Mouse (Mus musculus) lung, postnatal 14 days (tissue): ENCODE results near the gene Meis1.

ENCODE experiments used
- DNase-seq: peaks from one replicate; pipeline ENCODE4 v3.0.0; 2021

The Meis1 gene

DNA sequence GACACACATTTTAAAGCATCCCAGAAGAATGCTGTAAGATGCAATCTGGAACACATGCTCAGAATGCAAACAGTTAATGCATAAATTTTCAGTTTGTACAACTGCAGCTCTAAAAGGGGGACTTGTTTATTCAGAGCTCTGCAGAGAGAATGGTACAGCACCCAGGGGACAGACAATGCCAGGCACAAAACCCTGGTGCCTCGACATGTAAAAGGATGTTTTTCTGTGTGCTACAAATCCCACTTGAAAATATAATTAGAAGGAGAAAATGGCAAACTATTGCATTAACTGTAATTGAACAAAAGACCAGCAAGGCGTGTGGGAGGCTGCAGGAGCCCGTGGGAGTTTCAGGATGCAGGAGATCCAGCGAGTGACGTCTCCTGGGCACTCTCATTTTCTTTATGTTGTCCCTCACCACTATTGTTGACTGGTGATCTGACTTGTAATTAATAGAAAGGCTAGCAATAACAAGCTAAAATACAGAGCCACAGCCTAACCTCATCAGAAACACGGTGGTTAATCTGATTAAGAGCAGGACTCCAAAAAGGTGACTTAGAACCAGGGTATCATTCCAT, 29.0 kb downstream of the Meis1 start:
- DNase-seq: no peak

DNA sequence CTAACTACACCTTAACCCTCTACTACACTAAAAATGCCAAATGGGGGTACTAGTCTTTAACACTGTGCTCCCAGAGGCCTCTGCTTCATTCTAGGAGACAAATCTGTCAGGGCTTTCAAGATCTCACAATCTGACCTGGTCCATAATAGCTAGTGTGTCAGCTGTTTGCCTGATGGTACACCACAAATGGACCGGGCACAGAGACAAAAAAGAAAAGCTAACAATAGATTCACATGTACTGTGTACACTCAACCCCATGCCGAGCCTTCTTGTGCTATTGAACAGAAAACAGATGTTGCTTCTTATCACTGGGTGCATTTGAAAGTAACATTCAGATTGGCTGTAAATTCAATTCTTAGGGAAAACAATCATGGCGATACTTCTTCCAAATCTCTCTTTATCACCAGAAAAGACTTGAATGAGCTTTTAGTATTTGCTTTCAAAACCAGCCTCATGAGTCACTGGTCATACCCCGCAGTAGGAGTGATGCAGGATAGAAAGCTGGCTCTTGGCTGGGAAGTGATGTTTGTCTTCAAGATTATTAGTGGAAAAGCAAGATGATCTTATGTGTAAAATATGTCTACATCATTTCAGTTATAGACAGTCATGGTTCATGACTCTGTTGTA, 30.0 kb downstream of the Meis1 start:
- DNase-seq: no peak

DNA sequence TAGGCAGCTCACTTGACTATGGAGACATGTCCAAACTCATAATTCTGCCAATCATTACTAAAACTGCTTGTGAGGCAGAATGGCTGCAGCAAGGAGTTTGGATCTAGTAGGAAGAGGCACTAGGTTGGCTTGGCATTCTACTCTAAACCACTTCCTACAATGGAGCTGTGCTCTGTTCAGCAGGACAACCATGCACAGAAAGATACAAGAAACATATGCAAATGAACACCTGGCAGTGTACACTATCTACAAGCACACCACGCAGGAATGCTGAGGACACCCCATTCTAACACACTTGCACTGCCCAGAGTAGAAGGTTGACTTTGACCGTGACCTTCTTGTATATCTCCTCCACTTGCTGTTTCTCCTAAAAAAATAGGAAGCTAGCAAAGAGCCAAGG, 35.0 kb downstream of the Meis1 start:
- no peak for DNase-seq

DNA sequence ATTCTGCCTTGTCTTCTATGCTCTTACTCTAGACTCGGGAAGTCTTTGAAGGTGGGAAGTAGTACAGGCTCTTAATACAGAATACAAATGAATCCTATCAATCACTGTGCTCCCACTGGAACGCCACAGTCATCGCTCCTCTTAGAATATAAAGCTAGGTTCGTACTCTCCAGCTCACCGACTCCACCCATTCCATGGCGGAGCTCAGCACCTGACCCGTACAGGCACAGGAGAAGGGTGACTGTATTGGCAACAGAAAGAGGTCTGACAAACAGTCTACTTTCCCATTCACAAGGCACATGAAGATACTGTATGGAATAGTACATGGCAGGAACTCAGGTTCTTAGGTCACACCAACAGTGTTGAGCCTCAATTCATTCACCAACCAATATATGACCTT, 35.5 kb downstream of the Meis1 start:
- DNase-seq: no peak

DNA sequence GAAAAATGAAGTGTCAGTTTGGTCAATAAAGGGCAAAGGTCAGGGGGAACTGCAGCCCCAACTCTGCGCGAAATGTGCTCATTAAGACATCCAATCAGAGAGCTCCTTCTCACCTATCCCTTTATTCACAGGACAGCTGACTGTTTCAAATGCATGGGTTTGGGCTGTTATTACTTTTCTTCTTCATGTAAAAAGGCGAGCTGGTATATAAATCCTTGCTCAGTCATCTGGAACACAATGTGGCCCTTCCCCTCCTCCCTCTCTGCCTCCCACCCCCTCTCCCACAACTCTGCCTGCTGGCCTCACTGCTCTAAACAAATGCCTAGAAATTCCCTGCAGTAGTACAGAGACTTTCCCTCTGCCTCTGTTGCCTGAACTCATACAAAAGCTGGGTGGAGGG, 36.5 kb downstream of the Meis1 start:
- DNase-seq: no peak

DNA sequence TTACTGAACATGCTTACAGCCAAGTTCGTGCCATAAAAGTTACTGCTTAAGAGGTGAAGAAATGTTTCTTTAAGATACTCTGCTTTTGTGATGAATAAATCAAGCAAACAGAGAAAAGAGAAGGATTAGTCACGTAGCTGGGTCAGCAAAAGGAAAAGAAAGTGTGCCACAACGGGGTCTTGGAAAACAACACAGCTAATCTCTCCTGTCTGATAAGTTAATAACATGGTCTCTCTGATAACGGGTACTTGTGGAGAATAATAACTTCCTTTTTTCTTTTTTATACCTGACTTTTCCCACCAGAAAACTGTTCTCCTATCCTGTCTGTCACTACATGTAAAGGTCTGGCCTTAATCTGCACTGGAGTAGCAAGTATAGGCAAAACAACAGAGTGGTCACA, 37.4 kb downstream of the Meis1 start:
- DNase-seq: no peak

DNA sequence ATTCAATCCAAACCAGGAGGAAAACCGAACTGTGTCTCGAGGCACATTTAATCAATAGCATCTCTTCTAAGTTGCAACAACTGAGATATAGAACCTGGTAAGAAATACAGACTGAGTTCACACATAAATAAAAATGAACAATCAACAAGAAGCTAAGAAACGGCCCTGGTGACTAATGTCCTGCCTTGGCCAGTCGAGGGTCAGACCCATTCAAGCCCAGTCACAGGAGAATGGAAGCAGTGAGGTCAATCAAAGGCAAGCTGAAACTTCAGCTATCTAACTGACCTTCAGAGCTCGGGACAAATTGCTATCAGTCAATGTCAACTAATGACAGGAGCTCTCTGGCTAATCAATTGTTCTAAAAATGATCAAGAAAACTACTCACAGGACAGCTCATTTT, 38.2 kb downstream of the Meis1 start:
- DNase-seq: no peak

DNA sequence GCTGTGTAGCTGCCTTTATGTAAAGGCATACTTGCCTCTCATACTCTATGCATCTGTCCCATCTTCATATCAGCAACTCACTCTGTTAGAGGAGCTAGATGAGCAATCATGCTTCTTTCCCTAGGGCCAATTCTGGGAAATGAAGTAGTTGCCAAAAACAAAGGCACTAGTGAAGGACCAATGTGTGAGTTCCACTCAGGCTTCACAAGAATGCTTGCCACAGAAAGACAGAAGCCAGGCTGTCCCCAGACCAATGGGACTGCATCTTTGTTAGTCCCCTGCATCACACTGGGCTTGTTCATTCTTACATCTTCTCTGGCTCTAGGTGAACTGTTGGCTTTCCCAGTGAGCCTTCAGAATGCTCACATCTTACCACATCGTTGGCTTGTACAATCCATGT, 43.7 kb downstream of the Meis1 start:
- no peak for DNase-seq

DNA sequence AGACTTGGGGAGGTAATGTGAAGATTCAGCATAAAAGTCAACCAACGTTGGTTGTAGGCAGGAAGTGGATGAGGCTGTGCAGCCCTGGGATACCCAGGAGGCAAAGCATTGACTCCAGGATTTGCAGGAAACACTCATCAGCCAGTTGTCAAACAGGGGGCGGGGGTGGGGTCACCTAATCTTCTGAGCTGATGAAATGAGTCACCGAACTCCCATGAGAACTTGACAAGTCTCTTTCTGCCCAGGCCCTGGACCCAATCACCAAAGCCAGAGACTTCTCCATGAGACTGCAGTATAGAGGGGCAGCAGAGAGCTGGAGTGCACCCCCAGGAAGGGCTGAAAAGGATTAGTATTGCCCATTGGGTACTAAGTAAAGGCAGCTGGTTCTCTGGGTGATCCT, 45.0 kb downstream of the Meis1 start:
- no peak for DNase-seq

DNA sequence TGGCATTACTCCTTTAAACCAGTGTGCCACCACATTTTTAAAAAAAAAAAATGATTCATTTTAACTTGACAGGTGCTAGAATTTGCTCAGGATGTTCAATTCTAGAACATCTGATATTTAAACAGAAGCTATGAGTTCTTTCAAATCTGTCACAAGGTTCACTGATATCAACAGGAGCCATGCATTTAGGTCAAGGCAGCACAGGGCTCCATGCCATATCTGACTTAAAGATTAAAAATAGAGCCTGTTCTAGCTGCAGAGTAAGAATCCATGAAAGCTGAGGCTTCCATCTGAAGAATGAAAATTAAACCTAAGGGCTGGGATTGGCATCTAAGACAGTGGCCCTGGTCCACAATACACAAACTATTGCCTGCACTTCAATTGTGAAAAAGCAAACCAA, 45.8 kb downstream of the Meis1 start:
- DNase-seq: no peak

DNA sequence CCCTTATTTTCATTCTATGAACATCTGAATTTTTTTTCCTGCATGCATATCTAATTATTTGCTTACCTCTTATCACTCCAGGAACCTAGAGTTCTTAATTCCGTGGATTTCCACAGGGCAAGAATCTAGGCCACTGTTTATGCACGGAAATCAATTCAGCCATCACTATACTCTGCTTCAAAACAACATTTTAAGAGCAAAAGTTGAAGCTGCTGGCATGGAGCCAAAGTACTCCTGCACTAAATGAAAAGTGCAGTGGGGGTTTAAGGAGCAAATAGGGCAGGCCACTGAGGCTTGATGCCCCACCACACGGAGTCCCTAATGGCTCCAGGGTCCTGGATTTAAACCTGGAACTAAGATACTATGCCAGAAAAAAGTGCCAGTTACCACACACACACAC, 47.2 kb downstream of the Meis1 start:
- DNase-seq: no peak

DNA sequence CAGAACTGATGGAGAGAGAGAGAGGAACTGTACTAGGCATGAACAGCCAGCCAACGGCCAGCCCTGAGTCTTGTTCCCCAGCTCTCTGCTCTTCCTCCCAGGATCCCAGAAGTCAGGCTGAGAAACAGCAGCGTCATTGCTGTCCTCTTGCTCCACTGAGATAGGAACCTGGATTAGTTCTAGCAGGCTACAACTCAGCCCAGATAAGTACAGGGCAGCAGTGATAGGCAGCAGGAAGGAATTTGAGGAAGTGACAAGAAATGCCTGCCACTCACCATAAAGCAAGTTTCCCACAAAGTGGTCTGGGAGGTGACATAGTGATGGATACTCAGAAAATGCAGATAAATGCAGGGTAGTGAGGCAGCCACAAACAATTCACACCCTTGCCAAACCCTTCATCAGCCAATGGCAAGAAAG, 48.9 kb downstream of the Meis1 start:
- no peak for DNase-seq

DNA sequence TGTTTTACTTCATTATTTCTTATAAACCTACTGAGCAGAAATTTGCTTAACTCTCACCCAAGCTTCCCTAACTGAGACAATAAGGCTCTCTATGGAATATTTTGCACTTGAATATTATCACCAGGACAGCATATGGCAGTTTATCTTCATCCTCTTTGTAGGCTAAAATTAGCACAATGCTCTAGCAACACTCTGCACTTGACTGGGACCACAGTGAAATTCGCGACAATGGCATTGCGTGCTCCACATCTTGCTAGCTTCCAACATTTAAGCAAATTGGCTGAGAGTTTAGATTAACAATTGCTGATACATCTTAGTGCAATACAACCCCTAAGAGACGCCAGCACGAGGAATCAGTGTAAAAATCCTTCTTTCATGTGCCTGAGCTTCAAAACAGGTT, 54.4 kb downstream of the Meis1 start:
- DNase-seq: no peak

DNA sequence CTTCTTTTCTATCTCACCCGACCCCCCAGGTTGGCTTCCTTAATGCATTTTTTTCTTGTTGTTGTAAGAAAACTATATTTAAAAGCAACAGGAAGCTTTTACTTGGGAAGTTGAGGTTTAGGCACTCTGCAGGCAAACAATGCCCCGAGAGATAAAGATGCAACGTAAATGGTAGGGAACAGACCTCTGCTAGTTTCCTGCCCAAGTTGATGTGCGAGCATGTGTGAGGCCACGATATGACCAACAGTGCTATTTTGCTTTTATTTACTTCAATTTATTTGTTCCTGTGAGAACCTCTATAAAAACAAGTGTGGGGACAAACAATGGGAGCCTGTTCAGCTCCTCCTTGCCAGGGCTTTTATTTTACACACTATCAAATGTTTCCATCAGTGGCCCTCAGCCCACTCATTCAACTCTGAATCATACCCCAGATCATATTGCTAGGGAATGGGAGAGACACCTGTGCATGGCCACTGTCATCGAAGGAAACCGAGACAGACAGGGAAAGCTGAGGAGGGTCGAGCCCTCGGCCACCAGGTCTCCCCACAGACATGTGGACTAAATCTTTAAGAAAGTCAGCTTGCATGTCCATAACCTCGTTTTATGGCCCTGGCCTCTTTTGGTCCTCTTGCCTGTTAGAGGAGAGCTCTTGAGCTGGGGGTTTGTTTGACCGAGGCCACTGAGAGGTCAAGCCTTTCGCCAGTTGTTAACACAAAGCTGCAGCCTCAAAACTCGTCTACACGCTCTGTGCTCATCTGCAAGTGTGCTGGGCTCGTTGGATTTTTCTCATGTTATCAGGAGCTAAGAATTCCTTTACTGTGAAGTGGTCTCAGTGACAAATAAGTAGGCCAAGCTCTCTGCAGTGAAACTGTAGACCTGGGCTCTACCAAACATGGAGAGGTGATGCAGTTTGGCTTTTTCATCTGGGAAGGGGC, 55.3 kb downstream of the Meis1 start:
- DNase-seq: peak; percentile 27

DNA sequence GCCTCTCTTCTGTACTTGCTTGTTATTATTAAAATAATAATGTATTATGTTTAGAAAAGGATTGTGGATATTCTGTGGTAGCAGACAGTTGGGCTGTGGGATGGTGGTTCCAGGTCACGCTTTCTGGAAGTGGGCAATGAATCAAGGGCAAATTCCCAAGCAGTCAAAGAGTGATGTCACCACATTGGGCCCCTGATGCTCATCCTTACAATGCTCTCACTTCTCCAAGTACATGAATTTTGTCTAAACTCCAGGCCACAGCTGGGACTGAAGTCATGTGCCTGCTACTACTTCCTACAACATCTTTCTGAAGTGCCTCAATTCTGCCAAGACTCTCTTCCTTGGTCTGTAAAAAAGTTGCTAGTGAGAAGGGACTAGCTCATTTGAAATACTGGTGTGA, 59.3 kb downstream of the Meis1 start:
- DNase-seq: no peak

DNA sequence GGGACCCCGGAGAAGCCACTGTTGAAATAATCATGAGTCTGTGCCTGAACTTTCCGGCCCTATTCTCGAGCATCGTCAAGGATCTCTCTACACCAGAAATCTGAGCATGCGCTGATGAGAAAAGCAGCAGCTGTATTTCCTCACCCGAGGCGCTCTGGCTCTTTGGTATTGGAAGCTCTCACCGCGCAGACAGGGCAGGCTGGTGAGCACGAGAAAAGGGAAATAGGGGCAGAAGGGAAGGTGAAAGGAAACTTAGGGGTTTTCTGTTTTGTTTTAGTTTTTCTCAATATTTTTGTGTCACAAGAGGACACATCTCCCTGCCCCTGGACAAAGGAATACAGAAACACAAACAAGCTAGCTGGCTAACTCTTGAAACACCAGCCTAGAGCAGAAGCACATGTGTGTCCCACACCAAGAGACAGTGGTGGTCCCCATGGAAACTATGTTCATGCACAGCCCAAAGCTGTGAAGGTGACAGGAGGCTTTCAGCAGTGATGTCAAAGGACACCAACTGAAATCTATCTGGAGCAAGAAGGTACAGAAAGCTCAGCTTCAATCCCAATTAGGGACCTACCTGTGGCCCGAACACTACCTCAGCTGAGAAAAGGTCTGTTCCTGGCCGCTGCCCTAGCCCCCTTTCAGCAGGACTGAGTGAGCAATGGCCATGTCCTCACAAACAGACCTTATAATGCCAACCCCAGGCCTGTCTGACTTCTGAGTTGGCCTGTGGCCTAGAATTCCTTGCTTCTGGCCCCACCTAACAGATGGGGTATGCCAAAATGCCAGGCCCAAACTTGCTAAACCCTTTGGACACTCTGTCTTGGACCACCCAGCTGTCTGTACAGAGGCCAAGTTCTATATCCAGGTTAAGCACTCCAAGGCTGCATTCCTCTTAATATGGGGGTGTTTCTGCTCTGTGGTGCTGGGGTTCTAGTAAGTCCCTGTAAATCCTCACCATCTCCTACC, 60.7 kb downstream of the Meis1 start:
- peak; percentile 54 for DNase-seq

DNA sequence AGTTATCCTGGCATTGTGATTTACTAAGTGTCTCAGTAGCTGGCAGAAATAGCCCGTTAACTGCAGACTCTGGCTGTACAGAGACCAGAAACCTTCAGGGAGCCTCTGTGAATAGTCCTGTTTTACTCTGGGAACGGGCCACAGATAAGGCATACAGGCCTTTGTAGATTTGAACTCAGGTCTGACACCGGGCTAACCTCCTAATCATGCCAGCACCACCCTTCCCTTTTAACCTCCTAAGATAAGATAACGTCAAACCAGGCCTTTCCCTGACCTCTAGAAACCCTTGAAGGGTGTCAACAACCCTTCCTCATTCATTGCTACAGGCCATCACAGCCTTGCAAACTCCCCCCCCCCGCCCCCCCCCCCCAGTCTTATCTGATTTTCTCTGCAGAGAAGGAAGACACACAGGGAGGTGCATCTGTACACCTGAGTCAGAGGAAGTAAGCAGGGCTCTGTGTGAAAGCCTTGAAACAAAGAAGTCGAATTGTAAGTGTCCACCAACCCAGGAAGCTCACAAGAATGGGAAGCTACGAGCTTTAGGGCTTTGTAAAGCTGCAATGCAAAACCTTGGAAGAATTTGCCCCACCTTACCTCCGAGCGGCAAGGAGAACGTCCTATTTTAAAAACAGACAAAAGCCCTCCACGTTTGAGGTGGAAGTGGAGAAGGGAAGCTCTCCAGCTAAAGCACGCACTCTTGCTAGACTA, 61.5 kb downstream of the Meis1 start:
- DNase-seq: no peak

DNA sequence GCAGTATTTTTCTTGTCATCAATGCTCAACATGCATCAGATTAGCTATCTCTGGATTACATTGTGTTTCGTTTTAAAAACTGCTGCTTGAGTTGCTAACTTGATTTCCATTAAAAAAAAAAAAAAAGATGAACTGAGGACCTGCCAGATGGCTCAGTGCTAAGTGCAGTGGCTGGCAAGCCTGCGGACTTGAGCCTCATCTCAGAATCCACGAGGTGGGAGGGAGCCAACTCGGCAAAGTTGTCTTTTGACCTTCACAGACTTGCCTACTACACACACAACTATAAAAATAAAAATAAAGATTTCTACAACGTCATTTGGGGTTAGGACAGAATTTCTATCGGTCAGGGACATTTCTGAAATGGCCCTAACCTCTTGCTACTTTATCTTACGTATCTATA, 62.8 kb downstream of the Meis1 start:
- no peak for DNase-seq

DNA sequence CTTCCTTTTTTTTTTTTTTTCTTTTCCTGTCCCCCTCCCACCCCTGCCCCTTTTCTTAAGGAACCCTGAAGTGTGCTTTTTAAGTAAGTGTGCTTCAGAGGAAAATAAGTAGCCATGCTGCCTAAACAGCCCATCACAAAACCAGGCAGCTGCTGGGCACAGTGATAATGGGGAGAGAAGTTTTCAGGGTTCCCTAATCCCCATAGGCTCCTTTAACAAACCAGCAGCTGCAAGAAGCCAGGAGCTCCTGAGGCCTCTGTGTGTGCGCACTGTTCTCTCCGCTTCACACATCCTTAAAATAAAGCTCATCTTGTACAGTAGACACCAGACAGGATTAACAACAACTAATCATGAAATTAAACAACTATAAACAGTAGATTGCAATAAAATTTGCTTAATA, 63.9 kb downstream of the Meis1 start:
- DNase-seq: no peak

DNA sequence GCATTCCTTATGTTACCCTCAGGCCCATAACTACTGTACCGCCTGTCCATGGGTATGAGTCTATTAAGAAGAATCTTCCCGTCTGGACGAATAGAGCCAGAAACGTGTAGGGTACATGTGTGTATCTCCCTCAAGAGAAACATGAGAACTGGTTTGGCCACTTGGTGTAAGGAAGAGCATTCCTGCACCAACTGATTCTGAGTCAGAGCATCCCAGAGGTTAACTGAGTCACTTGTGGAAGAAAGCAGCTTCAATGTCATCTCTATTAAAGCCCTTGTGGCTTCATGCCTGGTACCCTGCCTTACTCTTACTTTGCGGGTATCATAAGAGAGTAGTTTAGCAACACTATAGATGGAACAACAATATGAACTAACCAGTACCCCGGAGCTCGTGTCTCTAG, 64.9 kb downstream of the Meis1 start:
- no peak for DNase-seq

DNA sequence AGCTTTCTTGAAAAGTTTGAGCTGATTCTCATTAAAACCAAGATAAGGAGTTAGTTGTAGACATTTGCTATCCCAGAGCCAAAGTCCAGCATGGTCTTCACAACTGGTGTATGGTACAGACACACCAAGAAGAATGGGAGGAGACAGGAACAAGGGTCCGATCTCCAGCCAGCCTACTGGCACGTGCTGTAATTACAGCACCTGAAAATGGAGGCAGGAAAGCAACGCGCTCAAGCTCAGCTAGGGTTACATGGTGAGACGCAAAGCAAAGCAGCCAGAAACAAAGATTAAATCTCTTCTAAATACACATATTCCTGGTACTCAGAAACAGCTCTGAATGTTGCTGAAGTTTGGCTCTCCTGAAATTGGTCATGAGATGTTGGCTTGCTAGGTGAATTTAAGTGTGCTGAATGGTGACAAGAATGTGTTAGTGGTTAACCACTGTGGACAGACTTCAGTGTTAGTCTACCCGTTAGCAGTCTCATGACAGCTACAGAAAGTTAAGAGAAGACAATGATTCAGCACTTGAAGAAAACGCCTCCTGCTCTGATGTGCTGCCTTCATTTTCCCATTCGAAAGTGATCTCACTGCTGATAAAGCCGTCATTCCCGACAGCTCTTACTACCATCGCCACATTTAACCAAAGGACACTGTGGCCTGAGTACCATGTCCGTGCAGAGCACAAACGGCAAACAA, 70.0 kb downstream of the Meis1 start:
- DNase-seq: no peak

DNA sequence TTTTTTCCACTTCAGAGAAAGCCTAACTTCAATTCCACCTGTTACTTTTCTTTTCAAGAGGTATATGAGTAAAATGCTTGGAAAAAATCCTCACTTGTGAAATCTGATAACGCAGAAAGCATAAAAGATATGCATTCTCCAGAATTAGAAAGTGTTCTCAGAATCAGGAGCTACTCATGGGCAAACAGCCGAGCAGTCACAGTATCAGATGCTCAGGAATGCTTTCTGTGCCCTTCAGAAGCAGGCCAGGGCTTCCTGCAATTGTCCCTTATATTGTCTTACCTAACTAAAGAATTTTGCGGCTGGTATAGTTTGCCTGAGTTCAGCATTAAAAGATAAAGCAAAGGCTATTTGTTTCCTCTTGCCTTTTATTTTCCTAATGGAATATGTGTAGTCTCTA, 71.4 kb downstream of the Meis1 start:
- no peak for DNase-seq
